Mouse (Mus musculus): ENCODE data around the gene Ascc1. TPM values are rescaled to one million over a fixed set of nuclear protein-coding genes. Genes with fewer than 3 reads are reported as not detected.
A peak's percentile ranks its signal among the peaks of the same experiment; 100 is the strongest.

The Ascc1 gene
- total and polyA plus RNA-seq, 2 experiments, result 10.8 to 12.9 TPM

DNA sequence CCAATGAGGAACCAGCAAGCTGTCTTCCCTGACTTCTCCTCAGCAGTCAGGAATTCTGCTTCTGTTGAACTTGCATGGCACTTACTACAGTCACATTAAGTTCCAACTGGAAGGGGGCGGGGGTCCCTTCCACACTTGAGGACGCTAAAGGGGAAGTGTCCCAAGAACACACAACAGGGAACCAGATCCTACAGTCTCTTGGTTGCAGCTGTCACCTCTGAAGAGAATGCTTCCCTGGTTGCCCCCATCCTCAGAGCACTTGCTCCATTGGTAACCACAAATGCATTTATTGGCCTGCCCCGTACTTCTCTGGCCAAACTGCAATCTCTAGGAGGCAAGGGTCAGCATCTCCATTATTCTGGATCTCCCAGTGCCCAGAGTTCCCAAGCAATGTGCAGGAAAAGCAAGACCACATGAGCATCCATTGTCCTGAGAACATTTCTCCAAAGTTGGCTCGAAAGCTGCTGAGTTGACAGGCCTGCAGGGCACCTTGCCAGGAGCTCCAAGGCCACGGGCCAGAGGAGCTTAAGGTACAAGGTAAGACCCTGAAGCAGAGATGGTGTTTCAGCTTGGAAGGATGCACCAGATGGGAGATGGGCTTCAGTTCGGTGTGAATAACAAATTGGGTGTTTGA is 35.2 kb upstream of the Ascc1 start:
- TF ChIP-seq CTCF (IDR thresholded peaks at IDR 0.05; ENCODE audit: low read depth, low read length) (no peak), POLR2A (IDR thresholded peaks at IDR 0.05; ENCODE audit: extremely low read depth, insufficient read depth, low read length) (no peak)
- no peak for DNase-seq (ENCODE audit: extremely low read depth, low read depth, low spot score)
- 52% methylated on average over 6 of the region's 6 CpGs for WGBS
- no peaks in the 10 kb centered on the region for H3K36me3 ChIP-seq (ENCODE audit: control insufficient read depth, insufficient read depth, low read length)
- H3K79me2 ChIP-seq (ENCODE audit: control insufficient read depth, insufficient read depth, low read length), result no peaks in the 10 kb centered on the region
- no peak overlapping the region for H3K4me3 ChIP-seq (ENCODE audit: insufficient read depth, low read depth, low read length)
- no peak overlapping the region for H3K9ac ChIP-seq (ENCODE audit: low read depth, low read length)
- no peaks in the 10 kb centered on the region for H3K27me3 ChIP-seq (ENCODE audit: control insufficient read depth, insufficient read depth, low read length)
- H3K4me1 ChIP-seq (ENCODE audit: control insufficient read depth, insufficient read depth, low read length), result peaks cover 7% of the 10 kb centered on the region; the same call in 1 of the 2 replicates
- peak overlapping the region; percentile 26; the same call in 1 of the 2 replicates for H3K27ac ChIP-seq (replicated peaks; ENCODE audit: insufficient read depth, low read depth, low read length)

DNA sequence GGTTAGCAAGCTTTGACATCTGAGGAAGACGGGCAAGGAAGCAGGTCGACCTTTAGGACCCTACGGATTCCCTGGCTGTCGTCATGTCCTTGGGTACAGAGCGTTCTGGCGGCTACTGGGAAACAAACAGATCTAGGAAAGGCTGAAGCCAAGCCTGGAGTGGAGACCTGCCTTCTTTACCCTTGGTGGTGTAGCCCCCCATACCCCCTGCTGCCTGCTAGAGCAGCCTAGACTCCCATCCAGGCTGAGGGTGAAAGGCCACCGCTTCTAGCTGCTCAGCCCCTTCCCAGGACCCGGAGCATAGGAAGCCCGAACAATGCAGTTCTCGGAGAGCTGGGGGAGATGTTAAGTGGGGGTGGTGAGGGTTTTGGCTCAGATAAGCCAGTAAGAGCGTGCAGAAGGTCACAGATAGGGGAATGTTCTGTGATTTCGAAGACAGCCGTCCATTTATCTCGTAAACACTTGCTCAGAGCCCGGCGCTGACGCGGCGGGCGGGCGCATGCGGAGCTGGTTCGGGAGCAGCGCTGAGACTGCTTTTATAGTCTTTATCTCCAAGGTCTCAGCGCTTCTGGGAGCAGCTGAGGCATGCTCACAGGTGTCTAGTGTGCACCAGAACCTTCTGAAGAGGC is 32.7 kb upstream of the Ascc1 start:
- 5% methylated on average over 25 of the region's 25 CpGs for WGBS
- no peaks in the 10 kb centered on the region for H3K79me2 ChIP-seq (ENCODE audit: control insufficient read depth, insufficient read depth, low read length)
- H3K36me3 ChIP-seq (ENCODE audit: control insufficient read depth, insufficient read depth, low read length), result no peaks in the 10 kb centered on the region
- no peak for TF ChIP-seq POLR2A (IDR thresholded peaks at IDR 0.05; ENCODE audit: extremely low read depth, insufficient read depth, low read length)
- TF ChIP-seq CTCF (IDR thresholded peaks at IDR 0.05; ENCODE audit: low read depth, low read length), result no peak
- H3K9ac ChIP-seq (ENCODE audit: low read depth, low read length), result peak overlapping the region; percentile 31
- H3K27me3 ChIP-seq (ENCODE audit: control insufficient read depth, insufficient read depth, low read length), result no peaks in the 10 kb centered on the region
- peak overlapping the region; percentile 16 for H3K4me3 ChIP-seq (ENCODE audit: insufficient read depth, low read depth, low read length)
- H3K4me1 ChIP-seq (ENCODE audit: control insufficient read depth, insufficient read depth, low read length), result peaks cover 18% of the 10 kb centered on the region
- peak; percentile 64 for DNase-seq (ENCODE audit: extremely low read depth, low read depth, low spot score)
- peak overlapping the region; percentile 43 for H3K27ac ChIP-seq (replicated peaks; ENCODE audit: insufficient read depth, low read depth, low read length)

- H3K27ac ChIP-seq (replicated peaks; ENCODE audit: insufficient read depth, low read depth, low read length), result peak overlapping the region; percentile 43
- H3K27me3 ChIP-seq (ENCODE audit: control insufficient read depth, insufficient read depth, low read length), result no peaks in the 10 kb centered on the region
- H3K4me3 ChIP-seq (ENCODE audit: insufficient read depth, low read depth, low read length), result no peak overlapping the region
- 35% methylated on average over 6 of the region's 6 CpGs for WGBS
- H3K79me2 ChIP-seq (ENCODE audit: control insufficient read depth, insufficient read depth, low read length), result no peaks in the 10 kb centered on the region
- no peak for DNase-seq (ENCODE audit: extremely low read depth, low read depth, low spot score)
- peak overlapping the region; percentile 31; the same call in 1 of the 2 replicates for H3K9ac ChIP-seq (ENCODE audit: low read depth, low read length)
- TF ChIP-seq CTCF (IDR thresholded peaks at IDR 0.05; ENCODE audit: low read depth, low read length) (no peak), POLR2A (IDR thresholded peaks at IDR 0.05; ENCODE audit: extremely low read depth, insufficient read depth, low read length) (no peak)
- peaks cover 20% of the 10 kb centered on the region for H3K4me1 ChIP-seq (ENCODE audit: control insufficient read depth, insufficient read depth, low read length)
- H3K36me3 ChIP-seq (ENCODE audit: control insufficient read depth, insufficient read depth, low read length), result no peaks in the 10 kb centered on the region
Measured at GRCm38 (mm10) chr10:59970450-59971062, 32.0 kb upstream of the Ascc1 start.

DNA sequence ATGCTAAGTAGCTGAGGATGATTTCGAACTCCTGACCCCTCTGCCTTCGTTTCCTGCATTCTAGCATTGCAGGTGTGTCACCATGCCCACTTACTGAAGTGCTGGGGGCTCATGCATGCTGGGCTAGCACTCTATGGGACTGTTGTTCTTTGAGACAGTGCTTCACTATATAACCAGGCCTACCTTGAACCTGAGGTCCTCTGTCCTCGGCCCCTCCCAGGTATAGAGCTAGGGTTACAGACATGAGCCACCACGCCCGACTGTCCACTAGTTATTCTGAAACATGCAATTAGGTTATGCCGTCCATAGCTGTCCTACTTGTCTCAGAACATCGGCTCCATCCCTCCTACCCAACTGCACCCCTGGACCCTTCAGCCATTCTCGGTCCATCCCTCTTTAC is 30.8 kb upstream of the Ascc1 start:
- no peak for TF ChIP-seq CTCF (IDR thresholded peaks at IDR 0.05; ENCODE audit: low read depth, low read length)
- TF ChIP-seq POLR2A (IDR thresholded peaks at IDR 0.05; ENCODE audit: extremely low read depth, insufficient read depth, low read length), result no peak
- Histone ChIP-seq H3K4me1 (ENCODE audit: control insufficient read depth, insufficient read depth, low read length) (peaks cover 20% of the 10 kb centered on the region), H3K27ac (replicated peaks; ENCODE audit: insufficient read depth, low read depth, low read length) (no peak overlapping the region), H3K4me3 (ENCODE audit: insufficient read depth, low read depth, low read length) (no peak overlapping the region), H3K9ac (ENCODE audit: low read depth, low read length) (no peak overlapping the region), H3K36me3 (ENCODE audit: control insufficient read depth, insufficient read depth, low read length) (no peaks in the 10 kb centered on the region), H3K27me3 (ENCODE audit: control insufficient read depth, insufficient read depth, low read length) (no peaks in the 10 kb centered on the region), H3K79me2 (ENCODE audit: control insufficient read depth, insufficient read depth, low read length) (no peaks in the 10 kb centered on the region)
- WGBS, result 98% methylated on average over 8 of the region's 8 CpGs
- no peak for DNase-seq (ENCODE audit: extremely low read depth, low read depth, low spot score)

- TF ChIP-seq POLR2A (IDR thresholded peaks at IDR 0.05; ENCODE audit: extremely low read depth, insufficient read depth, low read length) (no peak), CTCF (IDR thresholded peaks at IDR 0.05; ENCODE audit: low read depth, low read length) (no peak)
- Histone ChIP-seq H3K27me3 (ENCODE audit: control insufficient read depth, insufficient read depth, low read length) (no peaks in the 10 kb centered on the region), H3K9ac (ENCODE audit: low read depth, low read length) (no peak overlapping the region), H3K27ac (replicated peaks; ENCODE audit: insufficient read depth, low read depth, low read length) (no peak overlapping the region), H3K4me3 (ENCODE audit: insufficient read depth, low read depth, low read length) (no peak overlapping the region), H3K36me3 (ENCODE audit: control insufficient read depth, insufficient read depth, low read length) (no peaks in the 10 kb centered on the region), H3K79me2 (ENCODE audit: control insufficient read depth, insufficient read depth, low read length) (no peaks in the 10 kb centered on the region), H3K4me1 (ENCODE audit: control insufficient read depth, insufficient read depth, low read length) (peaks cover 20% of the 10 kb centered on the region)
- peak; percentile 64 for DNase-seq (ENCODE audit: extremely low read depth, low read depth, low spot score)
- WGBS, result 55% methylated on average over 2 of the region's 2 CpGs
Measured at GRCm38 (mm10) chr10:59972534-59972933, 30.1 kb upstream of the Ascc1 start.

Data from liver, adult 2 months (tissue).